Mouse (Mus musculus) splenic B cell, adult 2 months (primary cell): ENCODE measurements around the gene Ccdc124.

Experiments used
- DNase-seq: peaks from one replicate; pipeline ENCODE4 v3.0.0-alpha.2; 2011; ENCODE audit warnings: low read depth, low spot score
- H3K27me3 ChIP-seq: 2 replicates; pipeline ENCODE4 v1.6.1; 2012; ENCODE audit warnings: mild to moderate bottlenecking, low read length, moderate library complexity, mixed read lengths; ENCODE audit not compliant: control insufficient read depth, poor library complexity, insufficient read depth, severe bottlenecking
- H3K36me3 ChIP-seq: 2 replicates; pipeline ENCODE4 v1.6.1; 2012; ENCODE audit warnings: mild to moderate bottlenecking, low read length, moderate library complexity, mixed read lengths; ENCODE audit not compliant: control insufficient read depth, poor library complexity, insufficient read depth, severe bottlenecking

Gene Ccdc124

GRCm38 (mm10) chr8:70873364-70873985 is at the start of gene Ccdc124:
TSS of gene Ccdc124 (minus strand) at chr8:70873935.
- peak; percentile 96 for DNase-seq
- H3K36me3 ChIP-seq, result no peaks in the 10 kb centered on the region
- no peaks in the 10 kb centered on the region for H3K27me3 ChIP-seq

GRCm38 (mm10) chr8:70920049-70920922 is 46.6 kb upstream of the Ccdc124 start:
- Histone ChIP-seq H3K36me3 (peaks cover 5% of the 10 kb centered on the region), H3K27me3 (no peaks in the 10 kb centered on the region)
- no peak for DNase-seq

GRCm38 (mm10) chr8:70914704-70915103 is 41.0 kb upstream of the Ccdc124 start:
- H3K36me3 ChIP-seq, result peaks cover 5% of the 10 kb centered on the region
- H3K27me3 ChIP-seq, result no peaks in the 10 kb centered on the region
- no peak for DNase-seq

GRCm38 (mm10) chr8:70913523-70913922 is 39.8 kb upstream of the Ccdc124 start:
- H3K27me3 ChIP-seq, result no peaks in the 10 kb centered on the region
- peaks cover 5% of the 10 kb centered on the region; the same call in 1 of the 2 replicates for H3K36me3 ChIP-seq
- DNase-seq, result no peak

- no peak for DNase-seq
- Histone ChIP-seq H3K36me3 (peaks cover 5% of the 10 kb centered on the region; the same call in 1 of the 2 replicates), H3K27me3 (no peaks in the 10 kb centered on the region)
Observed at GRCm38 (mm10) chr8:70912955-70913354, 39.2 kb upstream of the Ccdc124 start.

DNA sequence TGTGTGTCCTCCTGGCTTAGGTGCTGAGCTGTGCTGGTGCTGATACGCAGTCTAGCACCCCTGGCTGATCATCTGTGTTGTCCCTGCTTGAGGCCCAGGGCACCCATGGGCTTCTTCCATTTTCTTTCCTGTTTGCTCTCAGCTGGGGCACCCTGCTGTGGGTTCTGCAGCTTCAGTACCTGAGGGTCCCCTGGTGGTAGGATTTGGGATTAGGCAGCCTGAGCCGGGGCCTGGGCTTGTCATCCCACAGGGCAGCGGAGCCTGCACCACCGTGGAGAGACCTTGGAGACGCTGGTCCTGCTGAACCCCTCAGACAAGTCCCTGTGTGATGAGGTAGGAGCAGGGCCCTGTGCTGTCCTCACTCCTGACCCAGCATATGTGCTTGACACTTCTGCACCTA is 37.9 kb upstream of the Ccdc124 start:
- DNase-seq, result no peak
- Histone ChIP-seq H3K36me3 (peaks cover 2% of the 10 kb centered on the region; the same call in 1 of the 2 replicates), H3K27me3 (no peaks in the 10 kb centered on the region)

- H3K27me3 ChIP-seq, result no peaks in the 10 kb centered on the region
- DNase-seq, result no peak
- H3K36me3 ChIP-seq, result no peaks in the 10 kb centered on the region
Observed at GRCm38 (mm10) chr8:70907518-70907917, 33.8 kb upstream of the Ccdc124 start.

- Histone ChIP-seq H3K27me3 (no peaks in the 10 kb centered on the region), H3K36me3 (no peaks in the 10 kb centered on the region)
- peak; percentile 80 for DNase-seq
Observed at GRCm38 (mm10) chr8:70905831-70906736, 32.3 kb upstream of the Ccdc124 start, which contains the start of gene Map1s. TSS of gene Map1s (plus strand) at chr8:70905932.

DNA sequence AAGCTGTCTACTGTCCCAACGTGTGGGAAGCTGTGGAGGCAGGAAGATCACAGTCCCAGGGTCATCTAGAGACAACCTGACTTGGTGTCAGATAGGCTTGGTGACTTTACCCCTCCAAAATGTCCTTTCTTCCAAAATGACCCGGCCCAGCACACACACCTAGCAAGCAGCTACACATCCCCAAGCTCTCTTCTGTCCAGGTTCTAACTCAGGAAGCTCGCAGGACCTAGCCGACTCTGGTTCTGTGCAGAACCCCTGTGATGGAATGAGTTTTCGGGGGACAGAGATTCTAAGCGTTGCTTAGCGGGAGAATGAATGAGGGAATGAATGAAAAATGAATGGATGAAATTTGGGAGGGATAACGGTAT is 31.7 kb upstream of the Ccdc124 start:
- no peaks in the 10 kb centered on the region for H3K36me3 ChIP-seq
- DNase-seq, result peak; percentile 15
- H3K27me3 ChIP-seq, result no peaks in the 10 kb centered on the region

DNA sequence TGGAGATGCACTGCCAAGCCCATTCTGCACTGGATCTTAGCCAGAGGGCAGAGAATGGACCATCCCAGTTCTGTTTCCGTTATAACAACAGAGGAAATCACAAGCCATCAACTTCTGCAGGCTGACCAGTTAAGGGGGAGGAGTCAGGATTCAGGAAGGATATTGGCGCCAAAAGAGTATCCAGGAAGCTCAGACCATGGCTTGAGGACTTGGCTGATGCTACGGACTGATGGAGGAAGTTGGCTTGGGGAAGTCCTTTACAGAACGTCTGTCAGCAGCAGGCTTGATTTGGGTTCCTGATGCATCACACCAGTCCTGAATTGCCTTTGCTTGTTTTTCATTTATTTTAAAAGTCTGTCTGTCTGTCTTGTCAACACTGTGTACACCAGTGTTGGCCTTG is 30.8 kb upstream of the Ccdc124 start:
- Histone ChIP-seq H3K27me3 (no peaks in the 10 kb centered on the region), H3K36me3 (no peaks in the 10 kb centered on the region)
- peak; percentile 29 for DNase-seq

GRCm38 (mm10) chr8:70903582-70903981 is 29.8 kb upstream of the Ccdc124 start:
- Histone ChIP-seq H3K27me3 (no peaks in the 10 kb centered on the region), H3K36me3 (no peaks in the 10 kb centered on the region)
- no peak for DNase-seq

GRCm38 (mm10) chr8:70903112-70903511 is 29.4 kb upstream of the Ccdc124 start:
- DNase-seq, result no peak
- no peaks in the 10 kb centered on the region for H3K27me3 ChIP-seq
- no peaks in the 10 kb centered on the region for H3K36me3 ChIP-seq

GRCm38 (mm10) chr8:70902211-70902610 is 28.5 kb upstream of the Ccdc124 start:
- Histone ChIP-seq H3K36me3 (no peaks in the 10 kb centered on the region), H3K27me3 (no peaks in the 10 kb centered on the region)
- DNase-seq, result no peak

- DNase-seq, result no peak
Observed at GRCm38 (mm10) chr8:70900872-70901387, 27.2 kb upstream of the Ccdc124 start.

More at GRCm38 (mm10) chr8:70900872-70901387, 27.2 kb upstream of the Ccdc124 start:
- H3K36me3 ChIP-seq, result no peaks in the 10 kb centered on the region; the same call in 1 of the 2 replicates
- no peaks in the 10 kb centered on the region for H3K27me3 ChIP-seq
